Mouse (Mus musculus) lung, postnatal 14 days (tissue): ENCODE results near the gene Apobec1.
A peak's percentile ranks its signal among the peaks of the same experiment; 100 is the strongest.
"Not testable (repeated sequence)": the region's sequence is repeated elsewhere in the genome, so short reads cannot be mapped to it uniquely, and the experiment has no call there.

Experiments
- DNase-seq: peaks from one replicate; pipeline ENCODE4 v3.0.0; 2021

Gene Apobec1

DNA sequence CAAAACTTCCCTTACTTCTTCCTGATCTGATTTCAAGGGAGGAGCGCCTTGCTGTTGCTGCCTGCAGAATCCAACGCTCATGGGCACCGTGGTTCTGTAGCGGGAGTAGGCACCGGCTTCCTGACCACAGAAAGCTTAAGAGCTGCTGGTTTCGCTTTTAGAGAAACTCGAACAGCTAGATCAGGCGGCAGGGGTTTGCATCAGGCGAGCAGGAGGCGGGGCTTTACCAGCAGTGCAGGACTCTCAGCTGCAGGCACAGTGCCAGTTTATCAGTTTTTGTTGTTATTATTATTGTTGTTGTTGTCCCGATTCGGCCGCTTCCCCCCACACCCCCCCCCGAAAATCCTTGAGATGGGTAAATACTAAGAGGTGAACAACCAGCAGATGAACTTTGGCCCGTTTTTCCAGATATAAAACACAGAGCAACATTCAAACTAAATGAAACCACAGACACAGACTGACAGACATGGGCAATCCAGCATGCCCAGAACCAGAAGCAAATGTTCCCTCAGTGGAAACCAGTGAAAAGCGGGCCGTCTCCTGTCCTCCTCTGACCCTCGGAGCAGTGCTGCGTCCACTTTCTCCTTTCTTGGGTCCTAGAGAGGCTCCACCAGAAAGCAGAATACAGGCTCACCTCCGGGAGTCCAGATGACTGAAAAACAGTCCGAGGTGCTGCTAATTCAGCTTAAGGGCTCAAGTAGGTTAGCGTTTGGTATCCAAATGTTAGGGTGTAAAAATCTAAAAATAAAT is at the start of gene Apobec1:
Gene Apobec1 (minus strand): TSS at position 203 of the 750 bp plus-strand sequence.
- DNase-seq: peak; percentile 79

- peak; percentile 12 for DNase-seq
Measured at GRCm38 (mm10) chr6:122650398-122650980, 48.2 kb upstream of the Apobec1 start.

- no peak for DNase-seq
Measured at GRCm38 (mm10) chr6:122649903-122650302, 47.7 kb upstream of the Apobec1 start.

DNA sequence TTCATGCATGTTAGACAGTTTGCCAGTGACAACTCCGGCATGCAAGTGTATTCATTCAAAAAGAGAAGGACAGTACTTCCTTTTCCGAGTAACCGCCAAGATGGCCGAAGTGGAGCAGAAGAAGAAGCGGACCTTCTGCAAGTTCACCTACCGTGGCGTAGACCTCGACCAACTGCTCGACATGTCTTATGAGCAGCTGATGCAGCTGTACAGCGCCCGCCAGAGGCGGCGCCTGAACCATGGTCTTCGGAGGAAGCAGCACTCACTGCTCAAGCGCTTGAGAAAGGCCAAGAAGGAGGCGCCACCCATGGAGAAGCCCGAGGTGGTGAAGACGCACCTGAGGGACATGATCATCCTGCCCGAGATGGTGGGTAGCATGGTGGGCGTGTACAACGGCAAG is 42.0 kb upstream of the Apobec1 start:
- not testable (repeated sequence) for DNase-seq

DNA sequence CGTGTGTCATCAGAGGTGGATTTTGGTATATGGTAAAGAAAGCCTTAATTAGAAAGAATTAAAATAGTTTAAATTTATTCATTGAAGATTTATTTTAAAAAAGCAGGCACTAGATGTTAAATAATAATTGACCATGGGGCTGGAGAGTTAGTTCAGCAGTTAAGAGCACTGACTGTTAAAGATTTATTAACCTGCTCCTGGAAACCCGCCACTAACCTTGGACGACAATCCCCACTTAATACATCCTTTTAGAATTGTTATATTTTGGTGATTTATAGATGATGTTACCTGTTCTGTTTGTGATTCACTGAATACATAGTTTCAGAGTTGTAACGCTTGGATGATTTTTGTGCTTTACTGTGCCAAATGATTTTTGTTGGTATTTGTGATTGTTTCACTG is 35.3 kb upstream of the Apobec1 start:
- not testable (repeated sequence) for DNase-seq

DNA sequence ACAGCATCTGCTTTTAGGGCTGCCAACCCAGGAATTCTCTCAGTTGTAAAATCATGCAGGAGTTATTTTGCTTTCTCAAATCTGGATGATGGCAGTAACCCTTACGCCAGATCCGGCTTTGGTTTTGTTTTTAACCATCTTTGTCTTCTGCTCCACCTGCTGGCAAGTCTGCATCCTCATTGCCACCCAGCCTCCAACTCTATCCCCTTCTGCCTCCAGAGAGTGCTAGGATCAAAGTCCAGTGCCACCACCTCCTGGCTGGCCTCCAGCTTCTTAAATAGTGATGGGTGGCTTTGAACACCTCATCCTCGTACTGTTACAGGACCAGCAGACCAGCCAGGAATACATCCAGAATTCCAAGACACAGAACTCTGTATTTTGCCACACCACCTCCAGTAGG is 34.4 kb upstream of the Apobec1 start:
- no peak for DNase-seq

DNA sequence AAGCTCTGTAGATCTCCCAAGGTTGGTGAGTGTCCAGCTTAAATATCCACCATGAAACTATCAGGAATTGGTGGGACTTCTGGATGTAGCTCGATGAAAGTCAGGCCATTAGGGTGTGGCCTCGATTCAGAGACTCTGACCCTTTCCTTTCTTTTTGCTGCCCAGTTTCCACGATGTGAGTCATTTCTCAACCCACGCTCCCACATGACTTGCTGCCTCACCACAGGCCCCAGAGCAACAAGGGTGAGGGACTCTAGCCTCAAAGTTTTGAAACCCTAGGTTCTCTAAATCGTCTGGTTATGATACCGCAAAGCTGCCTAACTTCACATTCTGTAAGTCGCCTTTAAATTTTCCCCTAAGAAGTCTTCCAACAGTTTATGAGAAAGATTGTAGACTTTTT is 33.1 kb upstream of the Apobec1 start:
- peak; percentile 26 for DNase-seq

- DNase-seq: peak; percentile 39
Measured at GRCm38 (mm10) chr6:122633411-122633810, 31.2 kb upstream of the Apobec1 start.

DNA sequence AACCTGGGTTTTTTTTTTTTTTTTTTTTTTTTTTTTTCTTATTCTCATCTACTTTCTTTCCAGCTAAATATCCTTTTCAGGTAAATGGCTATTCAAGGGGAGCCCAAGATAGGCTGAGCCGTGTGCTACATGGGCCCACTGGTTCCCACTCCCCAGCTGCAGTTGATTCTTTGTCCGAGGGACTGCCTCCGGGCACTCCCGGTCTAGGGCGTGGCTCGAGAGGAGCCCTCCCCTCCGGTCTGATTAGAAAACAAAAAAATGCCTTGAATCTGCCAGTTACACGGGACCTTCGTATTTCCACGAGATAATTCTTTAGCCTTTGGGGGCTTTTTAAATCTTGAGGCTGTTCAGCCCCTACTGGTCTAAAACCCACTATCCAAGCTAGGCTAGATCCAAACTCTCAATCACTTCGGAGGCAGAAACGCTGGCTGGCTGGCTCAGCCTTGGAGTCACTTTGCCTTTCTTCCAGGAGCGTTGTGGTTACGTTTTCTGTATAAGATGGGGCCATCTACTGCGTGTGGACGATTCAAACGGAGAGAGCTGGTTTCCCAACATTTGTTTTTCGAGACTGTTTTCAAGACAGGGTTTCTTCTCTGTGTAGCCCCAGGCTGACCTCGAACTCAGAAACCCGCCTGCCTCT is 25.3 kb upstream of the Apobec1 start:
- no peak for DNase-seq

DNA sequence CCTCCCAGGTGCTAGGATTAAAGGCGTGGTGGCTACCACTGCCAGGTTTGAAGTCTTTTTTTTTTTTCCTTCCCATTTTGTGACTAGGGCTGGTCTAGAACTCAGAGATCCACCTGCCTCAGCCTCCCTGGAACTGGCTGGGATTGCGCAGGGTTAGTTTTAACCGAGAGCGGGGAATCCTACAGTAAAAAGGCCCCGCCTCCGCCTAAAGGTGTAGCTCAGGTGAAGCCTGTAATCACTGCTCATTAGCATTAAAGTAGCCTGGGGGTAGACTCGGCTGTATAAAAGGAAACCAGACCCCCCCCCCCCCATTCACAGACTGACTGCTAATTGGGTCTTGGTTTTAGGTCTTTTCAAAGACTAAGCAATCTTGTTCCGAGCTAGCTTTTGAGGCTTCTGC is 23.9 kb upstream of the Apobec1 start, which contains the start of gene Dppa3:
Gene Dppa3 (plus strand): TSS at position 301 of the 400 bp plus-strand sequence.
- DNase-seq: no peak

GRCm38 (mm10) chr6:122625156-122625555 is 22.9 kb upstream of the Apobec1 start:
- DNase-seq: no peak

DNA sequence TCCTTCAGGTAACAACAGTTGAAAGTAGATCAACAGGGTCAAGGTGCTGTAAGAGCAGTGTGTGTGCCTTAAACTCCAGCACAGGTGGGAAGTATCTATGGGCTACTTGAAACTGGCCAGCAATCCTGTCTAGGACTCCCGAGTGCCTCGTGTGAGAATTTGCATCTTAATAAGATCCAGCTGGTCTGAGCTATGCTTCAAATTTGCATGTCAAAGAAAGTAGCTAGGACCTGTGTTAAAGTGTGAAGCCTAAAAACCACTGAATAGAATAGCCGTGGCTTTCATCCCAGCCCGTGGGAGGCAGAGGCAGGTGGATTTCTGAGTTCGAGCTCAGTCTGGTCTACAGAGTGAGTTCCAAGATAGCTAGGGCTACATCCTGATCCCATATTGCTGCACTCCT is 22.2 kb upstream of the Apobec1 start:
- DNase-seq: no peak

DNA sequence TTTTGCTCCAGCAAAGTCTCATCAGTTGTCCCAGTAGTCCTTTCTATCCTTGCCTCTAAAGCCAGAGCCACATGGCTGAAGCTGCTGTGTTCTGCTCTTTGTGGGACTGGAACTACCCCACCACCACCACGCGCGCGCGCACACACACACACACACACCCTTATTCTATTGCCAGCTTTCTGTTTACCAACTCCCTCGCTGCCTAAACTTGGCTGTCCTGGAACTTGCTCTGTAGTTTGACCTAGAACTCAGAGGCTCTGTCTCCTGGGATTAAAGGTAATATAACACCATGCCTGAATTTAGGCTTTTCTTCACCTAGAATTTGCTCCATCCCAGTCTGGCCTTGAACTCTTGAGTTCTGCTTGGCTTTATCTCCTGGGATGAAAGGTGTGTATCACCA is 18.8 kb upstream of the Apobec1 start:
- no peak for DNase-seq

DNA sequence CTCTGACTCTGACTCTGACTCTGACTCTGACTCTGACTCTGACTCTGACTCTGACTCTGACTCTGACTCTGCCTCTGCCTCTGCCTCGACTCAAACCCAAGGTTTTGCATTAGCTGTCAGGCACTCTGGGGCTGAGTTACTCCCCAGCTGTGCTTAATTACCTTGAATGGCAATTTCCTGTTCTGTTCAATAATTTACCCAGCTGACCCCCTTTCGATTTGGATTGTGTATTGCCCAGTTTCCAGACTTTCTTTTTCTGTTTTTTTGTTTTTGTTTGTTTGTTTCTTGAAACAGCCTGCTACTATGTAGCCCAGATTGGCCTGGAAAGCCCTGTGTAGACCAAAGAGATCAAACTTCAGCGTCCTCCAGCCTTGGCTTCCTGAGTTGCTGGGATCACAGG is 13.8 kb upstream of the Apobec1 start:
- no peak for DNase-seq

DNA sequence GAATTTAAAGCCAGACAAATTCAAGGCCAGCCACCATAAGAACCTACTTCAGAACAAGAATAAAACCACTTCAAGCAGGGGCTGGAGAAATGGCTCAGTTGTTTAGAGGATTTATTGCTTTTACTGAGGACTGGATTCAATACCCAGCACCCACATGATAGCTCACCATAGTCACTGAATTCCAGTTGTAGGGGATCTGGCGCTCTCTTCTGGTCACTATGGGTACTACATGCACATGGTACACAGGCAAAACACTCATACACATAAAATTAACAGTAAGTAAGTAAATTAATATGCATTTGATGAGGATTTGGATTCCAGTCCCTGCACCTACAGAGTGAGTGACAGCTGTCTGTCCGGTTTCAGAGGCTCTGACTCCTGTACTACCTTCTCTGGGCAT is 11.8 kb upstream of the Apobec1 start:
- DNase-seq: peak; percentile 28

GRCm38 (mm10) chr6:122612426-122612825 is 10.2 kb upstream of the Apobec1 start:
- no peak for DNase-seq

- no peak for DNase-seq
Measured at GRCm38 (mm10) chr6:122609771-122610170, 7.5 kb upstream of the Apobec1 start, which contains the start of gene Gdf3. TSS of gene Gdf3 (minus strand) at chr6:122610087.

DNA sequence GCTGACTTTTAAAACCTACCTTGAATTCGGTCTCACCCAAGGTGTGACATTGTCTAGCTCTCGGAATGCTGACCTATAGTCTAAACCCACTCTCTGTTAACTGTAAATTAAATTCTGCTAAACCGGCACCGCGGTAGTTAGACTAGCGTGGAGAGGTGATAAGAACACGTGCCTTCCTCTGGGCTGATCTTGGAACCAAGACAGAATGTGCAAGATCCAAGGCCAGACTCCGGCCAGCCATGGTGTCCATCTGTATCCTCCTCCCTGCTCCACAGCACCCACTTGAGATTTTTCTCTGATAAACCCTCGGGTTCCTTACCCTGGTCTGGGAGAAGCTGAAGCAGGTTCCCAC is 7.1 kb upstream of the Apobec1 start:
- DNase-seq: no peak

- no peak for DNase-seq
Measured at GRCm38 (mm10) chr6:122608434-122609376, 6.5 kb upstream of the Apobec1 start.

GRCm38 (mm10) chr6:122607700-122608099 is 5.5 kb upstream of the Apobec1 start:
- DNase-seq: no peak

DNA sequence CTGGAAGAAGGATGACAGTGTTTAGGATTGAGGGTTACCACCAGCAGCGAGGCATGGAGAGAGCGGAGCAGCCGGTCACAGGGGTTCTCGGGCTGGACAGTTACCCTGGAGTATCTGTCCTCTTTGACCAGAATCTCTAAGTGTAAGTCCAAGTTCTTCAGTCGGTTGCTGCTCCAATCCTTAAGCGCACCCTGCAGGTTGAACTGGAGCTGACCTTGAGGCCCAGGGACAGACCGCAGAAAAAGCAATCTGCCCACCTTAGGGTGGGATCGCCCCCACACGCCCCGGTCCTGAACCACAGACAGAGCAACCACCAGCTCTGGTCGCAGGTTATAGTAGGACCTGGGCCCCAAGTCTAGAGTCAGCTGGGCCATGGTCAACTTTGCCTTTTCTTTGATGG is 4.4 kb upstream of the Apobec1 start:
- DNase-seq: no peak

GRCm38 (mm10) chr6:122605483-122605882 is 3.2 kb upstream of the Apobec1 start:
- no peak for DNase-seq

- no peak for DNase-seq
Measured at GRCm38 (mm10) chr6:122604260-122604659, 2.0 kb upstream of the Apobec1 start.
